Mouse (Mus musculus): Measurements from ENCODE around the gene Ugt1a6a.
A peak's percentile ranks its signal among the peaks of the same experiment; 100 is the strongest.

Gene Ugt1a6a

GRCm38 (mm10) chr1:88228121-88228520 is 93.5 kb downstream of the Ugt1a6a start:
- peak; percentile 24 for DNase-seq (ENCODE audit: low spot score)

DNA sequence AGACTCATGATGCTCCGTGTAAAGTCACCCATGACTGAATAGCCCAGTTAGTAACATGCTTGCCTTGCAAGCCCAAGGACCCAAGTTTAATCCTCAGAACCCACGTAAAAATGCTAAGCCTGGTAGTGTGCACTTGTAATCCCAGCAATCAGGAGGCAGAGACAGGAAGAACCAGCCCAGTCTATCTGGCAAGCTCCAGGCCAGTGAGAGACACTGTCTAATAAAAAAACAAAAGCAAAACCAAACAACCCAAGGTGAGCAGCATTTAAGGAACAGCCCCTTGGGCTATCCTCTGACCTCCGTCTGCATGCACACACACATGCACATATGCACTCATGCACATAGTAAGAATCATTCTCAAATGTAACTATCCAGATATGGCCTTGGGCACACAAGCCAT is 95.0 kb downstream of the Ugt1a6a start:
- no peak for DNase-seq (ENCODE audit: low spot score)

- no peak for DNase-seq (ENCODE audit: low spot score)
These were observed 95.4 kb downstream of the Ugt1a6a start for GRCm38 (mm10) chr1:88229986-88230385.

DNA sequence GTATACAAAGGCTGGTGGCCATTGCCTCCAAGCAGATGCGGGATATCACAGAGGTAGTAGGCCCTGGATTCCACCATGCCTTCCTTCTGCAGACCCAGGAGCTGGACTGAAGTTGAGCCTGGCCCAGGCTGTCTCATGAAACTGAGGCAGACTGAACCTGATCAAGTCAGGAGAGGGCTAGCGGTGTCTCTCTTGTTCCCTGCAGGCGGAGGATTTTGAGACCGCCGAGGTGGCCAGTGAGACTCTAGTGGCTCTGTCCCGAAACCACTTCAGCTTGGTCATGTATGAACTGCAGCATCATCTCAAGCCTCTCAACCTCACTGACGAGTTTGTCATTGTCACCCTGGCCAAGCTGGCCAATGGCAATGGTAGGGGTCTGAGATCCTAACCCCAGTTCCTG is 95.8 kb downstream of the Ugt1a6a start:
- no peak for DNase-seq (ENCODE audit: low spot score)

- no peak for DNase-seq (ENCODE audit: low spot score)
These were observed 96.6 kb downstream of the Ugt1a6a start for GRCm38 (mm10) chr1:88230981-88231802.

DNA sequence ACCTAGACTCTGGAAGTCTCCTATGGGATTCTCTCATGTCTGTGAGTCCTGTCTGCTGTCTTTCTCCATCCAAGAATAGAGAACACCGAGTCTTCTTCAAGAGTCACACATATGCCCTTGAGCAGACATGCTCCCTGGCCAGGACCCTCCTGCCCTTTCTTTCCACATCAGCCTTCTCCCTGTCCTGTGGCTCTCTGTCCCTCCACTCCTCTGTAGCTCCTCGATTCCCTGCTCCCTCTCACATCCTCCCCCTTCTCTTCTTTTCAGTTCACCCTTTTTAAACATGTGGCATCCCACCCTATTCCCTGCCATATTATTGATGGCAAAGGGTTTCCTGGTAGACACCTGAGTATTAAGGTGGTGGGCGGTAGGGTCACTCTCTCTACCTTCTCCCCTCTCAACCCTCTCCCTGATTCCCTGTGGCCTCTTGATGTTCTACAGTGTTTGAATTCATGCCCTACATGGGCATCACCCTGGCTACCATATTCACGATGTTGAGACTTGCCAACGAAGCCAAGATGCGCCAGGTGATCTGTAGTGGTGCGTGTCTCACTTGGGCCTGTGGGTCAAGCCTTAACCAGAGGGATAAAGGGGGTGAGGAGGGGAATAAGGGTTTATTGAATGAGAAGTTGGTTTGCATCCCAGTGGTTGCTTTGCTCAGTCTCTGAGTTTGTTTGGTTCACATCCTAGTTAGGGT is 97.3 kb downstream of the Ugt1a6a start:
- DNase-seq (ENCODE audit: low spot score), result no peak

DNA sequence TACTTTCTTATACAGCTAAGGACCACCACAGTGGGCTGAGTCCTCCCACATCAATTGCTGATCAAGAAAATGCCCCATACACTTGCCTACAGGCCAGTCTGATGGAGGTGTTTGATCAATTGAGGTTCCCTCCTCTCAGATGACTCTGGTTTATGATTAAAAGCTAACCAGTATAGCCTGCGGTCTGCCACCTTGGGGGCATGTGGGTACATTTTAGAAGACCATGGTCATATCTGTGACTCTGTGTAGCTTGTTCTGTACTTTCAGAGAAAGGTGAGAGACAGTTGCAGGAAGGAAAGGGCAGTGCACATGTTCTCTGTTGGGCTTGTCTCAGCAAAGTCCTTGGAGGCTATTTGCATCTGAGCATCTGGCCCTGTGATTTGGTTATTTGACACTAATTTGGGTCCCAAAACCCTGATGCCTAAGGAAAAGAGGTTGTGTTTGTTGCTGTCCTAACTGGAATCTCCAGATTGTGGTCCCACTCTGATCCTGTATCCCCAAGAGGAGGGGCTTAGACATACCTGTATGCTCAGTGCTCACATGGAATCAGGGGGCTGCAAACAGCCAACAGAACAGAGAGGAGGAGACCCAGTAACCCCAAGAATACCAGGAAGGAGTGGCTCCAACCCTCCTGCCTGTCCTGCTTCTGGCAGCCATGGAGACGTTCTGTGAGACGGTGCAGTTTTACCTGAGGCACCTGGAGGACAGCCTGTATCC is 98.2 kb downstream of the Ugt1a6a start:
- no peak for DNase-seq (ENCODE audit: low spot score)

GRCm38 (mm10) chr1:88233421-88234247 is 99.0 kb downstream of the Ugt1a6a start:
- no peak for DNase-seq (ENCODE audit: low spot score)

GRCm38 (mm10) chr1:88234248-88234610 is 99.6 kb downstream of the Ugt1a6a start:
- no peak for DNase-seq (ENCODE audit: low spot score)

- no peak for DNase-seq (ENCODE audit: low spot score)
These were observed 100.0 kb downstream of the Ugt1a6a start for GRCm38 (mm10) chr1:88234646-88235045.

DNA sequence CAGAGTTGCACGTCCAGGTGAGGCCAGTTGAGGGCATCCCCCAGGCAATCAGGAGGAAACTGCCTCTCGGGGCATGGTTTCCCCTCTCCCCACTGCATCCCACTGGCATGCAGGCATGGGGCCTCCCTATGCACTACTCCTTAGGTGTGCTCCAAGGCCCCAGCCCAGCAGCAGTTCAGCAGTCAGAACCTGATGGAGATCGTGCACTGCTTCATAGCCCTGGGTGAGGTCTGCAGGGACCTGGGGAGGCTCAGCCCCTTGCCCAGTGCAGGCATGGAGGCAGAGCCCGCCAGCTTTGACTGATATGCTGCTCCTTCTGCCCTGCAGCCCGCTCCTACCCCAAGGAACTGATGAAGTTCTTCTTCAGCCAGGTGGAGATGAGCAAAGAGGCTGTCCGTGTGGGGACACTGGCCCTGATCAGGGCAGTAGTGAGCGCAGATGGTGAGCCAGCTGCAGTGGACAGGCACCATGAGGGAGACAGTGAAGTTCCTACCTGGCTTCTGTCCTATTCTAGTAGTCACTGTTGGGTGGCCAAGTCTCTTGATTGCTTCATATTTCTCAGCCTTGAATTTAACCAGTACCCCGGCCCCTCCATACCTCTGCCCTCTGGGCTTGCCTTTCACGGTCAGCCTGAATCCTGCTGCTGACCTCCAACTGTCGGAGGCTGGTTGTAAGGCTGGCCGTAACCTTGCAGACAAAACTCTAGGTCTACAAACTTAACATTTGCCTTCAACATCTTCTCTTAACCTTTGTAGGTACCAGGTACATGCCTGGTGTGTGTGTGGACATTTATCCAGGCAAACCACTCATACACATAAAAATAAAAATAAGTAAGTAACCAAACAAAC is 100.7 kb downstream of the Ugt1a6a start:
- DNase-seq (ENCODE audit: low spot score), result no peak

- no peak for DNase-seq (ENCODE audit: low spot score)
These were observed 101.3 kb downstream of the Ugt1a6a start for GRCm38 (mm10) chr1:88235894-88236415.

DNA sequence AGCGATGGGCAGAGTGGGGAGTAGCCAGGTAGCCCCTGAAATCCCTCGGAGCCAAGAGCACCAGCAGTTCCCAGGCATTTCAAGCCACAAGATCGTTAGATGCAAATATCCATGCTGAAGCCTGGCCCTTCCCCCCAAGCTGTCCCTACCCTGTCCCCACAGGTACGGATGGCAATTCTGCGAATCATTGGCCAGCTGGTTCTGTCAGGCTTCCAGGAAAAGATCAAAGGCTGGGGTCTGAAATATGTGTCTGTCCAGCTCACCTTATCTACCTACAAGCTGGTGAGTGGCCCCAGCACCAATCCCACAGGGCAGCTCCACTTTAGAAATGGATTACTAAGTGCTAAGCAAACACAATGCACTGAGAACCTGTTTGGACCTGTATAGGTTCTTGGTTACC is 102.7 kb downstream of the Ugt1a6a start:
- no peak for DNase-seq (ENCODE audit: low spot score)

DNA sequence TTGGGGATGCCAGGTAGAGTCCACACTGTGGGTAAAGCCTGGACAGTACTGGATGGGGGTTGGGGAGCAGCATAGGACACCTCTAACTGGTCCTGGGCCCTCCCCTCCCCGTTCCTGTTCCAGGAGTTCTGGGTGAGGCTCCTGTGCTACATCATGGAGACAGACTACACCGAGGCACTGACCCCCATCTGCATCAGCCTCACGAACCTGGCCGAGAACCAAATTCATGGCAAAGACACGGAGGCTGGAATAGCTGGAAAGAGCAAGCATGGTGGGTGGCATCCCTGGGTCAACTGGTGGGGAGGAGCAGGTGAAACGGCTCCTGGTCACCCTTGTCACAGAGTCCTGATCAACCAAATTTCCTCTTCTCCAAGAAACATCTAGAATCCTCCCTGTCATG is 104.2 kb downstream of the Ugt1a6a start:
- no peak for DNase-seq (ENCODE audit: low spot score)

GRCm38 (mm10) chr1:88240072-88240471 is 105.5 kb downstream of the Ugt1a6a start:
- DNase-seq (ENCODE audit: low spot score), result no peak

DNA sequence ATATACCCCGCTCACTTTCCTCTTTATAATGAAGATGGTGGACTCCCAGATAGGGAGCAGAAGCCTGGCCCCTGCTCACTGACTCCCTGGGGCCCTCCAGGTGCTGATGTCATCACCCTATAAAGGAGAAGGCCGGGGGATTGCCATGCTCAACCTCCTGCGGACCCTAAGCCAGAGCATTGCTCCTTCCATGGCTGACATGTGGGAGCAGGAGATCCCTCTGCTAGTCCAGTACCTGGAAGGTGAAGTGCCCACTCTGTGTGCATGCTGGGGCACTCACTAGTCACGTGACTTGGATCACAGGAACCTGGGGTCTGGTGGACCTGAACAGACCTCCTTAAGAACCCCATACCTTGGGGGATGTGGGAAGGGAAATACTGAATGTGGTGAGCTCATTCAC is 106.0 kb downstream of the Ugt1a6a start:
- no peak for DNase-seq (ENCODE audit: low spot score)

DNA sequence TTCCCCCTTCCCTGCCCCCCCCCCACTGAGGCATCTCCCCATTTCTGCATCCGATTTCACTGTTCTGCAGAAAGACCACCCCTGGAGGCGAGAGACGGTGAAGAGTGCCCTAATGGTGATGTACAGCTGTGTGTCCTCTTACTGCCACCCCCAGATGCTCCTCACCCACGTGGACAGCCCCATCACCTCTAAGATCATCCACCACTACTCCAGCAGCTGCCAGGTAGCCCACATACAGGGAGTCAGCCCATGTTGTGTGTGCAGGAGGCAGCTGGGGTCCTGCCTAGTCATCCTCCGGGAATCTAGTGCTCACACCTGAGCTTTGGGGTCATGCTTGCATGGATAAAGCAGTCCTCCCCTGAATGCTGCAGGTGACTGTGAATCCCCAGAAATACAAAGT is 109.3 kb downstream of the Ugt1a6a start:
- DNase-seq (ENCODE audit: low spot score), result no peak

- DNase-seq (ENCODE audit: low spot score), result no peak
These were observed 111.3 kb downstream of the Ugt1a6a start for GRCm38 (mm10) chr1:88245881-88246280.

DNA sequence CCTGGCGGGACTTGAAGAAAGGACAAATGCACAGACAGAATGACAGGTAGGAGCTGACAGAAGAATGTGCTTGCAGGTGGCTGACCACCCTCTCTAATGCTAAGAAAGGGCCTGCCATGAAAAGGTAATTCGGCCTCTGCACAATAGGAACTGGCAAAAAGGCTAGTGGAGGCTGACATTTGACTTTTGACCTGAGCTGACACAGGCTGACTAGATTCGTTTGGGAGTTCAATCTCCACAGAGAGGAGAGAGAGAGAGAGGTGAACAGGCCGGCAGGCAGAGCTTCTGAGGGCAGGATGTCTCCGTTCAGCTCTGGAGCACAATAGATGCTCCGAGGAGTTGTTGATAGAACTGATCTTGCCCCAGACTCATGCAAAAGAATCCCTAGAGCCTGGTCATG is 111.8 kb downstream of the Ugt1a6a start:
- no peak for DNase-seq (ENCODE audit: low spot score)

DNA sequence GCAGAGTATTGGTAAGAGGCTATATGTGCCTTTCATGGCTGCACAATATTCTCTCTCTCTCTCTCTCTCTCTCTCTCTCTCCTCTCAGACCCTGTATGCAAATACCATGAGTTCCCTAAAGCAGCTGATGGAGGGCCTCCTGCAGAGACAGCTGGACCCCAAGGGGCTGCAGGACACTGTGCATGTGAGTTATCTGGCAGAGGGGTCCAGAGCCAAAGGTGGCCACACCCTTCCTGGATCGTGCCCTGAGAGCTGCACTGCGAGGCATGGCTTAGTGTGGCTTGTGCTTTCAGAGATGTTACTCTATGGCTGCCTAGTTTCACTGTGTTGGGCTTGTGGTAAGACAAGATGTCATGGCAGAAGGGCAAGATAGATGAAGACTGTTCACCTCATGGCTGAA is 113.1 kb downstream of the Ugt1a6a start:
- DNase-seq (ENCODE audit: low spot score), result no peak

GRCm38 (mm10) chr1:88248658-88249057 is 114.0 kb downstream of the Ugt1a6a start:
- DNase-seq (ENCODE audit: low spot score), result no peak

All from urinary bladder, postnatal 25 days (tissue).